In the genomic region with DNA sequence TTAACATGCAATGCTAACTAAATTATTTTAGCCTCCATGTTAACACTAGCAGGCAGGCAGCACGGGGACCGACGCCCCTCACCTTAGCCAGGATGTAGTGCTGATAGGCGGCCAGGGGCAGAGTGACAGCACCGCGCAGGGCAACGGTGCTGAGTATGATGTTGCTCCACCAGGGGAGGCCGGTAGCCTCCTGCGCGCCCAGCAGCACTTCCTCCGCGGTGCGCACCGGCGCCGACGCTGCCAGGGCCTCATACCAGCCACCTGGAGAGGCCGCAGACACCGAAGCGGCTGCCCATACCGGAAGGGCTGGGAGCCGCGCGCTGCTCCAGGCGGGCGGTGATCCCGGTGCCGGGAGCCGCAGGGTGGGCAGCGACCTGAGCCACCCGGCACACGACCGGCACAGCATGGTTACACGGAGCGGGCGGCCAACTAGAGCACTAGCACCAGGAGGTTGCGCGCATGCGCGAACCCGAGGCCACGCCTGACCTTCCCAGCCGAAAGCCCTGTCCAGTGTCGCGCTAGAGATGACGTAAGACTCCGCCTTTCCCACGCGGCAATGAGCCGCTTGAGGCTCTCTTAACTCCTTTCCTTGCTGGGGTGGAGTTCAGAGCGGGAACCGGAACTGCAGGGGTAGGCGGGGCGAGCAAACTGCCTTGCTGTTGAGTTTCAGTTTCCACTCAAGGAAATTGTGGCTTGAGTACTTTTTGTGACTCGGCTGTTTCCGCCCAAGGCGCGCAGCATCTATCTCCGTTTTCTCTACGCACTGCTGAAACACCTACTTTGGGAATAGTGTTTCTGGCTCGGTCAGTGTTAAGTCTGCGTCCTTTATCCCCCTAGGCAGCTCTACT, we compare ENCODE assay signal across 7 mouse cellular contexts. TPM values are rescaled to one million over a fixed set of nuclear protein-coding genes. Genes with fewer than 3 reads are reported as not detected.
DNase-seq lines count a peak whose midpoint lies in the region; ATAC-seq lines count a peak whose summit lies in the region.

A gene (minus strand): TSS at position 468 of the 848 bp plus-strand sequence.

- peak; percentile 99 for ATAC-seq in embryonic facial prominence, embryonic 11.5 days (replicated peaks; ENCODE audit: insufficient number of reproducible peaks, low FRiP score, low TSS enrichment, low read depth)
- peak; percentile 95 for ATAC-seq in granulocyte monocyte progenitor cell, adult 5-6 weeks (replicated peaks; ENCODE audit: poor library complexity, severe bottlenecking)
- ATAC-seq in midbrain, embryonic 13.5 days: peak; percentile 98

- peak within 1 kb of the TSS; percentile 63 for H3K4me2 ChIP-seq in embryonic facial prominence, embryonic 11.5 days (ENCODE audit: low read depth, low read length)
- peak within 1 kb of the TSS; percentile 82 for H3K4me2 ChIP-seq in midbrain, embryonic 13.5 days (replicated peaks)

- H3K27ac ChIP-seq in embryonic facial prominence, embryonic 11.5 days (replicated peaks; ENCODE audit: low read depth, low read length): peak within 1 kb of the TSS; percentile 76
- H3K27ac ChIP-seq in limb, embryonic 10.5 days: peak within 1 kb of the TSS; percentile 91
- peak within 1 kb of the TSS; percentile 87 for H3K27ac ChIP-seq in midbrain, embryonic 13.5 days

- H3K4me3 ChIP-seq in embryonic facial prominence, embryonic 11.5 days (ENCODE audit: low read depth, low read length): peak within 1 kb of the TSS; percentile 81
- H3K4me3 ChIP-seq in limb, embryonic 10.5 days: peak within 1 kb of the TSS; percentile 79
- H3K4me3 ChIP-seq in midbrain, embryonic 13.5 days (replicated peaks): peak within 1 kb of the TSS; percentile 79

- no peaks in the 10 kb centered on the region; the same call in 1 of the 2 replicates for H3K36me3 ChIP-seq in embryonic facial prominence, embryonic 11.5 days (replicated peaks; ENCODE audit: control insufficient read depth, insufficient read depth, low read depth, low read length)
- H3K36me3 ChIP-seq in limb, embryonic 10.5 days: peaks cover 53% of the 10 kb centered on the region
- H3K36me3 ChIP-seq in midbrain, embryonic 13.5 days: peaks cover 34% of the 10 kb centered on the region

- no peaks in the 10 kb centered on the region; the same call in 1 of the 2 replicates for H3K4me1 ChIP-seq in embryonic facial prominence, embryonic 11.5 days (ENCODE audit: control insufficient read depth, insufficient read depth, low read length)
- H3K4me1 ChIP-seq in limb, embryonic 10.5 days: peaks cover 7% of the 10 kb centered on the region
- H3K4me1 ChIP-seq in midbrain, embryonic 13.5 days (replicated peaks): peaks cover 11% of the 10 kb centered on the region

- H3K27me3 ChIP-seq in embryonic facial prominence, embryonic 11.5 days (ENCODE audit: control insufficient read depth, insufficient read depth, low read length): no peaks in the 10 kb centered on the region
- no peaks in the 10 kb centered on the region for H3K27me3 ChIP-seq in limb, embryonic 10.5 days (ENCODE audit: low read depth, poor library complexity, severe bottlenecking)
- H3K27me3 ChIP-seq in midbrain, embryonic 13.5 days: no peaks in the 10 kb centered on the region

- WGBS in embryonic facial prominence, embryonic 11.5 days: under 1% methylated on average over 60 of the region's 62 CpGs
- under 1% methylated on average over 62 of the region's 62 CpGs for WGBS in limb, embryonic 10.5 days
- WGBS in midbrain, embryonic 13.5 days: under 1% methylated on average over 61 of the region's 62 CpGs

- peak within 1 kb of the TSS; percentile 85 for H3K9ac ChIP-seq in embryonic facial prominence, embryonic 11.5 days (replicated peaks; ENCODE audit: low read length)
- peak within 1 kb of the TSS; percentile 87 for H3K9ac ChIP-seq in midbrain, embryonic 13.5 days (replicated peaks)

- peak; percentile 99 for DNase-seq in adrenal gland, postnatal 14 days
- DNase-seq in embryonic facial prominence, embryonic 11.5 days (ENCODE audit: low spot score): peak; percentile 100
- peak; percentile 99 for DNase-seq in kidney, adult 11 months
- DNase-seq in limb, embryonic 10.5 days (ENCODE audit: low spot score): peak; percentile 99
- DNase-seq in spleen, adult 12 weeks (ENCODE audit: low spot score): peak; percentile 98

- no peaks in the 10 kb centered on the region for H3K9me3 ChIP-seq in embryonic facial prominence, embryonic 11.5 days (replicated peaks; ENCODE audit: control insufficient read depth, low read length)
- no peaks in the 10 kb centered on the region for H3K9me3 ChIP-seq in limb, embryonic 10.5 days (replicated peaks)
- H3K9me3 ChIP-seq in midbrain, embryonic 13.5 days: no peaks in the 10 kb centered on the region

RNA-seq across cellular contexts. Expression of the gene that starts here (rescaled TPM):
- total RNA-seq in adrenal gland, postnatal 14 days (2021): 30.6 and 34.7 TPM in 2 replicates
- 29.0 and 31.4 TPM in 2 replicates for polyA plus RNA-seq in embryonic facial prominence, embryonic 11.5 days (2014; fragmentation: Nextera tagmentation; extraction: Ambion mirVana)
- 21.6 and 24.6 TPM in 2 replicates for total RNA-seq in granulocyte monocyte progenitor cell, adult 5-6 weeks (2014; fragmentation: Nextera tagmentation)
- 16.8 and 19.8 TPM in 2 replicates for total RNA-seq in granulocyte monocyte progenitor cell, adult 5-6 weeks (2017)
- polyA plus RNA-seq in limb, embryonic 10.5 days (2016; fragmentation: Nextera tagmentation; extraction: Ambion mirVana): 36.3 and 41.4 TPM in 2 replicates
- polyA plus RNA-seq in midbrain, embryonic 13.5 days (2015; fragmentation: Nextera tagmentation; extraction: Ambion mirVana): 25.7 and 26.3 TPM in 2 replicates

Comparison
In these comparisons a context has a peak if more than half of its experiments do, and no peak if none do; other contexts are left out.
1. Peak in every context shown above with its lines: DNase-seq, ATAC-seq, H3K4me3 ChIP-seq and H3K27ac ChIP-seq.